Mouse (Mus musculus) left cerebral cortex, postnatal 14 days (tissue): Measurements from ENCODE around the gene Auts2. TPM values are rescaled to one million over a fixed set of nuclear protein-coding genes. Genes with fewer than 3 reads are reported as not detected.

ENCODE experiments used
- DNase-seq, 2 experiments: peaks; one replicate each; pipeline ENCODE4 v3.0.0; 2021 to 2022; ENCODE audit warnings: low spot score in 2 of 2, mixed read lengths in 1 of 2
- intact Hi-C: fragments of 180-260 bp; cut with DNase I; formaldehyde crosslinking; loops from one replicate; pipeline ENCODE4 v1.15.1; 2025
- total RNA-seq, 2 experiments: library from RNA; stranded (reverse); gene quantifications; 2 replicates each; pipeline ENCODE4 v1.2.3; 2021

Gene Auts2
- total RNA-seq, 2 experiments from 2014 or later = 88.7 to 96.9 TPM

- peak; percentile 34 to 55 for DNase-seq
- intact Hi-C loops = no loop called here
Measured at GRCm38 (mm10) chr5:131707471-131707870, 835.7 kb downstream of the Auts2 start.

GRCm38 (mm10) chr5:131703729-131704128, 839.4 kb downstream of the Auts2 start:
- intact Hi-C loops = no loop called here
- no peak for DNase-seq

- no peak for DNase-seq
- intact Hi-C loops = no loop called here
Measured at GRCm38 (mm10) chr5:131702840-131703392, 840.2 kb downstream of the Auts2 start.

- intact Hi-C loops = no loop called here
- DNase-seq = peak in 1 of 2 experiments; percentile 38
Measured at GRCm38 (mm10) chr5:131698900-131699299, 844.2 kb downstream of the Auts2 start.

- DNase-seq = no peak
- intact Hi-C loops = no loop called here
Measured at GRCm38 (mm10) chr5:131690781-131691180, 852.4 kb downstream of the Auts2 start.

- intact Hi-C loops = no loop called here
- DNase-seq = no peak
Measured at GRCm38 (mm10) chr5:131686956-131687618, 856.1 kb downstream of the Auts2 start.

- intact Hi-C loops = no loop called here
- peak; percentile 41 to 46 for DNase-seq
Measured at GRCm38 (mm10) chr5:131680127-131680845, 862.9 kb downstream of the Auts2 start.

- intact Hi-C loops = no loop called here
- DNase-seq = no peak
Measured at GRCm38 (mm10) chr5:131679523-131679922, 863.6 kb downstream of the Auts2 start.

GRCm38 (mm10) chr5:131677518-131677917, 865.6 kb downstream of the Auts2 start:
- peak; percentile 69 to 73 for DNase-seq
- intact Hi-C loops = no loop called here

GRCm38 (mm10) chr5:131673696-131674095, 869.4 kb downstream of the Auts2 start:
- no peak for DNase-seq
- intact Hi-C loops = no loop called here

GRCm38 (mm10) chr5:131665068-131665467, 878.1 kb downstream of the Auts2 start:
- DNase-seq = no peak
- intact Hi-C loops = no loop called here

GRCm38 (mm10) chr5:131664657-131665056, 878.5 kb downstream of the Auts2 start:
- intact Hi-C loops = no loop called here
- no peak for DNase-seq

GRCm38 (mm10) chr5:131662657-131663056, 880.5 kb downstream of the Auts2 start:
- intact Hi-C loops = no loop called here
- no peak for DNase-seq

- no peak for DNase-seq
- intact Hi-C loops = no loop called here
Measured at GRCm38 (mm10) chr5:131658822-131659515, 884.2 kb downstream of the Auts2 start.

- DNase-seq = no peak
- intact Hi-C loops = no loop called here
Measured at GRCm38 (mm10) chr5:131654206-131654605, 888.9 kb downstream of the Auts2 start.

- intact Hi-C loops = no loop called here
- DNase-seq = no peak
Measured at GRCm38 (mm10) chr5:131650381-131650891, 892.7 kb downstream of the Auts2 start.

- DNase-seq = no peak
- intact Hi-C loops = no loop called here
Measured at GRCm38 (mm10) chr5:131647683-131648119, 895.4 kb downstream of the Auts2 start.

GRCm38 (mm10) chr5:131647104-131647682, 896.0 kb downstream of the Auts2 start:
- no peak for DNase-seq
- intact Hi-C loops = no loop called here

- intact Hi-C loops = no loop called here
- DNase-seq = no peak
Measured at GRCm38 (mm10) chr5:131646192-131646775, 896.9 kb downstream of the Auts2 start.
